Mouse (Mus musculus) kidney, adult 8-10 months (tissue): ENCODE results near the gene Eif6.
"Not testable (repeated sequence)": the region's sequence is repeated elsewhere in the genome, so short reads cannot be mapped to it uniquely, and the experiment has no call there.

ENCODE experiments used
- DNase-seq, 2 experiments: peaks; one replicate each; pipeline ENCODE4 v3.0.0; 2022

Gene Eif6

DNA sequence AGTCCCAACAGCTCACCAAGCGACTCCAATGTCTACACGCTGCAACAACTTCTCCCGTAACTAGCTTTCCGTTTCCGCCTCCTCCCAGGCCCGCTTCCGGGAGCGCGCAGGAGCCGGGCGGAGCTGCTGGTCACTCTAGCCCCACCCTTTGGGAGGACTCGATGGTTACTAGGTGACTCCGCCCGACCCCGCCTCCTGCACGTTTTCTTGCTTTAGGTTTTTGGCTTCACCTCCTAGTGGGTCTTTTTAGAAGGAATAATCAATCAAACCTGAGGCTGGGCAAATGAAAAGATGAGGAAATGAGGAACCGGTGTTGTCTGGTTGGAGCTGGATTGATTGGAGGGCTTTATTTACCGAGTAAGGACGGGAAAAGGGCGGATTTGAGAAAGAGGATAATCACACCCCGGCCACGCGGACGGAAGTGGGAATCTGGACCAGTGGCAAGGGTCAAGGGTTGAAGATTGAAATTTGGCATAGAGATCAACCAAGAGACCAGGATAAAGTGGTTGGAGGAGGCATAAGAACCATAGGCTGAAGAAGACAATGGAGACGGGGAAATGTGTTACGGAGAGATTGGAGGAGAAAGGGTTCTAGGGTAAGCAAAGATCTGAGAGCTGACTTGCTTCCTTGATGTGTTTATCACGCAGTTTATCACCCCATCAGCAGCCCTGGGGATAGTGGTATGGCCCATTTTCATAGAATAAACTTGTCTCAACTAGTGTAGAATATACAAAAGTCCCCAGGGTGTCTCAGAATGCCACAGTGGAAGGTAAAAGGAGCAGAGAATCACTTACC lies at the start of gene Eif6:
TSS of gene Eif6 (minus strand) at position 296 of the 795 bp plus-strand sequence.
- DNase-seq: peak; percentile 89

DNA sequence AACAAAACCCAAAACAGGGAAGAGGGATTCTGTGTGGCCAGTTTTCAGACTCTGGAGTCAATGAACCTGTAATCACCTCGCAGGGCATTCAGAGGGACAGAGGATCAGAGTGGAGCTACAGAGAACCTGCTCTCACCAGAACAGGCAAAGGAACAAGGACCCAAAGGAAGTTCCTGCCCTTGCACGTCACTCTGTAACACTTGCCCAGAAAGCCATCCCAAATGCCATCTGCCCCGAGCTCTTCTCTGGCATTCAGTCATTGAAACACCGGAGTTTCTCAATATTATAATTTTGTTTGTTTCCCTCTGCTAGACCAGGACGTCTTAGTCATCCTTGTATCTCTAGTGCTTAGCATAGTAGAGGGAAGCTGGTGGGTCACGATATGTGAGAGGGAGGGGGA lies 46.9 kb upstream of the Eif6 start:
- DNase-seq: no peak

DNA sequence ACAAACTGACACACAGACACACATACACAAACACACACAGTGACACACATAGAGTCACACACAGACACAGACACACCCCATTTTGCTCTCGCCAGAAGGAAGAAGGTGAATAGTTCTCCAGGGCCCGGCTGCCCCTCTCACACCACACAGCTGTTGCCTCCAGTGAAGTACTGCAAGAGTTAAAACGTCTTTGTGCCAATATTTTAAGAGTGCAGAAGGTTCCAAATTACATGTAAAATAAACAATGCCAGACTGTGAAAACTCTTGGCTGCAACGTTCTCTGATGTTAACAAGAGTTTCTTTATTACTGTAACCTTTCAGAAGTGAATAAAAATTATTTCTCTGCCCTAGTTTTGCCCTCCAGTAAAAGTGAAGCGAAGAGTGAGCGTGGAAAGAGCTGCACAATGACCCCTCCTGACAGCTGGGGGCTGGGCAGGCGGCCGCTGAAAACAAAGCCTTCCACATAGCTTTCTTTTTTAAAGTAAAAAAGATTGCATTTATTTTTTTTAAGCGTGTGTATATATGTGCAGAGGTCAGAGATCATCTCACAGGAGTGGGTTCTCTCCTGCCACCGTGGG lies 46.3 kb upstream of the Eif6 start:
- no peak for DNase-seq

DNA sequence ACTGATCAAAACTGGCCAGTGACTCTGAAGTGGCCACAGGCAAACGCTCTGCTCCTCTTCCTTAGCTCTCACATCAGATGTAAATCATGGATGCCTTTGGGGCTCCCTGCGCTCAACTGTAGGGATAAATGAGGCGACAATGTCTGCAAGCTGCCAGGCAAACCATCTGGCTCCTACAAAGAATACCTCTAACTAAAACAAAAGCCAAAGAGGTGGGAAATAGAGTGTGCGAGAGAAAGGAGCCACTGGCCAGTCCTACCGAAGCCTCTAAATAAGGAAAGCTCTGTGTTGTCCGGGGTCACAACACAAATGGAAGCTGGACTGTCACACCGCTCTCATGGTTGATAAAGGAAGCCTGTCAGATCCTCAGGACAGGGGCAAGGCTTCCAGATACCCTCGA lies 45.8 kb upstream of the Eif6 start:
- DNase-seq: no peak

DNA sequence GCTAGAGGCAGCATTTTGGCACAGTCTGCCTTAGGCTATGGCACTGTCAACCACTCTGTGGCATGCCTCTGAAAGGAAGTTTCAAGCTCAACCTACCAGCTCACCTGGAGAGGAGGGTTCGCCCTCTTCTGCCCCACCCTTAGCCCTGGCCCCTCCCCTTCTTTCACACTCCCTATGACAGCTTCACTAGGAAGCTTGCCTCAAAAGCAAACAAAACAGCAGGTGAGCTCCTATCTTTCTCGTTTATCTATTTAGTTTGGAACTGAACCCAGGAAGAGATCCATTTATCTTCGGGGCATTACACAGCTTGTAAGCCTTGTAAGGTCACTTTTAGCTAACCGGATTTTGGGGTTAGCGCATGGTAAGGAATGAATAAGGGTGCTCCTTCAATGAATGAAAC lies 43.0 kb upstream of the Eif6 start:
- no peak for DNase-seq

DNA sequence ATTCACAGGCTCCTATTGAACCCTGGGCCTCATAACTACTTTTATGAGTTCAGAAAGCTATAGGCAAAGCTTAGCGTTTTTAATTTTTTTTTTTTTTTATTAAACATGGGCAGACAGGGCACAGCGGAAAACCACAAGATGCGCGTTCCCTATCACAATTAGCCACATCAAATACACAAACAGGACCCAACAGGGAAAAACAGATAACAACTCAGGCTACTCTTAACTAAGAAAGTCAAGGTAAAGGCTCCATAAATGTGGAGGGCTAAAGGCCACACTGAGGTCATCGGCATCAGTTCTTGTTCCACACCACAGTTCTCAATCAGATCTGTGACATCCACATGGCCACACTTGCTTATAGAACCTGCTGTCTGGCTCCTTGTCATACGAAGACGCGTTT lies 41.6 kb upstream of the Eif6 start:
- no peak for DNase-seq

DNA sequence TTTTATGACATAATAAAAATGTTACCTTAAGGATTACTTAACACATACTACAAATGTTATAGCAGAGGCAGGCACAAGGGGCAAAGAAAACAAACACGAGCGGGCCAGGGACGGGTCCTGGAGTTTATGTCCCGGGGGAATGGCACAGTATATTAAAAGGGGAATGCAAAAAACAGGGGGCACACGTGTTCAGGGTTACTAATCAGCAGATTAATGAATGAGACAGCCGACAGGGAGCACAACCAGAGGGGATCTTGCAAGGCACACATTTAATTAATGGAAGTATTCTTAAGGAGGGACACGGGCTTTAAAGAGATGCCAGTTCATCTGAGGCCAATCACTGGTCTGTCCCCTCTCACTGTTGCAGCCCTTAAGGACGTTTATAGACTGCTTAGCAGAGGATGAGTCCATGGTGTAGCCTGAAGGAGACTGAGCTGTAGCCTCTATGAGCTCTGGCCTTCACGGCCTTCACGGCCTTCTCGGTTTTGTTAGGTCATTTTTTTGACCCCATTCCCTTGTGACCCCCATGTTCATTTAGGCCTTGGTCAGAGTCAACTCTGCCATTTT lies 36.7 kb upstream of the Eif6 start:
- no peak for DNase-seq

DNA sequence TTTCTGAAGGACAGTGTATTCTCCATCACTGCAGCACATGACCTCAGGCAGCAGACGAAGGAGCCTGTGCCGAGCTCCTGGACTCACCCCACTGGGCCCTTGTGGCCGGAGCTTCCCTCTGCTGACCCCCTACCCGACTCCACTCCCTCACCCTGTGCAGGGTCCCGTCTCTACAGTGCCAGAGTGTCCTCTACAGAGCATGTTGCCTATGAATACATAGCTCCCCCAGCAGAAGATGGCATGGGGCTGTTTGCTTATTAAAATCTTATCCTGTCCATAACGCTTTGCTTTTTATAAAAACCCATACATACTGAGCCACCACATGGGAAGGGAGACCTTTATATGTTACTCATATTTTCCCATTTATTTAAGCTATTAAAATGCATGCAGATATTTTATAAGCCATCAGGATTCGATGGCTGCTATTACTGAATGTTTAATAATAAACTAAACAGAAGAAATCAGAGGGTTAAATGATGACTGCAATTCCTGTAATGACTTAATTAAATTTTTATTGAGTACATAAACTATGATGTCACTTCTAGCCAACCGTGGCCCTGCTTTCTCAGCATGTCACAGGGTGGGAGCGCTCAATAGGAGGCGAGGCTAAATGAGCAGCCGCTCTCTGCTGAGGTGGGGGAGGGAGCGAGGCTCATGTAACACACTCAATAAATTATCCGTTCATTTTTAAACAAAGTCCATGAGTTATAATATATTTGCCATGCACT lies 36.0 kb upstream of the Eif6 start:
- no peak for DNase-seq

DNA sequence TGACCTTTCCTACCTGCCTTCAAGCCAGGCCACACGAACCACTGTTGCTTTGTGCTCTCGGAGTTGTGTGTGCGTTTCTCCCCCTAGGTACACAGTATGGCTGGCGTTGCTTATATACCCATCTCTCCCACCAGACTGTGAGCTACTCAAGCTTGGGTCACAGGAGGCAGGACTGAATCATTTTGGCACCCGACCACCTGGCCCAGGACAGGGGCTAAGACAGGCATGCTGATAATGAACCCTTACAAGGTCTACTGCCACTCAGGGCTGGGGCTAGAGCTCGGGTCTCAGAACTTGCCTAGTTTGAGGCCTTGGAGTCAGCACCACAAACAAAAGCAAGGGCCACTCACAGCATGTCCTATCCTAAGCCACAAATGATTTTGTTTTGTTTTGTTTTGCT lies 34.9 kb upstream of the Eif6 start:
- no peak for DNase-seq

DNA sequence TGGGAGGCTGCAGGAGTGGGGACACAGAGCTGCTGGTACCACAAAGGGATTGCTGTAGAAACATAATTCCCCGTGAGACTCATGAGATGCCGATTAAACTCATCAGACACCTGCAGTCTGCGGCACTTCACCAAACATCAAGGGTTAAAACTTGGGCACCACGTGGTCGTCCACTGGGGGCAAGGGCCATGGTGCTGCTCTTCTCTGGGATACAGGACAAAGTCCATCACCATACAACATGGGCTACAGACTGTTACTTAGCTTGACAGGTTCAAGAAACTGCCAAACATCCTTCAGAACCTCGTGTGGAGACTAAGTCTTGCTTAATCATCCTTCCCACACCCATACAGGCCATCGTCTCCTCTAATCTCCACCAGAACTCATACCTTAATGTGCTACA lies 33.4 kb upstream of the Eif6 start:
- DNase-seq: peak; percentile 45 to 56

DNA sequence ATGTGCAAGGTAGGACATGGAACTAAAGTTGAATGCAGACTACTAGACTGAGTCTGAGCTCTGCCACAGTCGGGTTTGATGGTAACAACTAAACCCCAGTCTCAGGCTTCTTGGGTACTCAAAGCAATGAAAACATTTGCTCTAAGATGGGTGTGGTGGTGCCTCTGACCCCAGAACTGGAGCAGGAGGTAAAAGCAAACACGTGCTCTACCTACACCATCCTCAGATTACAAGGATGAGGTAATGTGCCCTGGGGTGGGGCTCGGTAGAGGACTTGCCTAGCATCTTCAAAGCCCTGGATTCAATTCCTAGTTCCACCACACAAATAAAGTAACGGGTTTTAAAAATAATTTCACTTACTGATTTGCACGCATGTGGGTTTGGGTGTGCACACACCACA lies 25.8 kb upstream of the Eif6 start:
- no peak for DNase-seq

DNA sequence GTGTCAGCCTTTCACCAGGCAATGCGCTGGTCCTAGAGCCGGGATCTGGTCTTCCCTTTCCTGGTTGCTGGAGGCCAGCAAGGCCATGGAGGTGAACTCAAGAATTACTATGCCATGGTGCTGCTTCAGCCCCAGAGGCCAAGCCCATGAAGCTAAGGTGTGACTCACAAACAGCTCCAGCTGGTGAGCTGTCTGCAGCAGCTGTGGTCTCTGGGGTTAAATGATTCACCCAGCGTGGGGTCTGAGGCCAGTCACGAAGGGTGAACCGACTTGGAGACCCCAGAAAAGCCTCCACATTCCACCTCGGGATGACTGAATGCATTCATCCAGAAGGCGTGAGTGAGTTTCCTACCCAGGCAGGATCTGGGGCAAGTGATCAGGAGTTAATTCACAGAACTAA lies 23.4 kb upstream of the Eif6 start:
- DNase-seq: no peak

DNA sequence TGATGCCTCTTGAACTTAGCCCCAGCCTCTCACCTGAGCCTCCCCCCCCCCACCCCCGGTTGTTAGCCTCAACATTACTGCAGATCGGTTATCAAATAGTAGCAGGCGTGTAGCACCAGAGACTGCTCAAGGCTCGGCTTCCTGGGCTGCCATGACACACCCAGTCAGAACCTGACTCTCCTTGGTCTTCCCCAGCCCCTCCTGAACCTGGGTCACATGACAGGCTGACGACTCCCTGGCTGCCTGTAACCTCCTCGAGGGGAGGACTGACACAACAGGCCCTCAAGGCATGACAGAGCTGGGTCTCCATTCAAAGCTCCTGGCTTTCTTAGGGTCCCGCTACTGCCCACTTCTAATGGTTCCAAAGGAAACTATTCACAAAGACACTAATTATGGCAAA lies 22.7 kb upstream of the Eif6 start:
- DNase-seq: no peak

DNA sequence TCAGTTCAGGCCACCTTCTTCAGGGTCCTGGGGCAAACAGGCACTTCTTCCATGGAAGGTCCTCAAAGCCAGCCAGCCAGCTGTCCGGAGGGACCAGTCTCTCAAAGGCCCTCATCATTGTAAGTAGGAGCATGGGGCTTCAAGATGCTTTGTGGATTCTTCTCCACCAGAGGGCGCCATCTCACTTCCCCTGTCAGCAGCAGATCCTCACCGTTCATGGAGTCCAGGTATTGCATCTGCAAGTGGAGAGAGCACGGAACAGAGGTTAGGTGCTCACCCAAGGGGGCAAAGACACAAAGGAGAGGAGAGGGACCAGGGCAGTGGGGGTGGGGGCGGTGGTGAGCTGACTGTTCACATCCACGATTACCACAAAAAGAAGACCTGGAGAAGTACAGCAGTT lies 21.6 kb upstream of the Eif6 start:
- DNase-seq: peak; percentile 65 to 86

DNA sequence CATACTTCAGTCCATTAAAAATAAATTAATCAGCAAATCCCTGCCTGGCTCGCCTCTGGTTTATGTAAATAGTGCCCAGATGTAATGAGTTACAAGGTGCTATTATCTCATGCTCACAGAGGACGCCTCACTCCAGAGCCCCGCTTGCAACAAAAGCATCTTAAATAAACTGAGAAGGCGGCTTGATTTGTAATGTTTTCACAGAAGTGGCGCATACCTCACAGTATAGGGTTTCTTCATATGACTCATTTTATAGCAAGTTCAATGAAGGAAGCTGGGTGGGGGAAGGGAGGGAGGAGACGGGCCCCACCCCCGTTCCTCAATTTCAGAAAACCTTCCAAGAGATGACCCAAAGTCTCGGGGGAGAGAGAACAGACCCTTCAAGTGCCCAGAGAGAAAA lies 20.2 kb upstream of the Eif6 start:
- no peak for DNase-seq

DNA sequence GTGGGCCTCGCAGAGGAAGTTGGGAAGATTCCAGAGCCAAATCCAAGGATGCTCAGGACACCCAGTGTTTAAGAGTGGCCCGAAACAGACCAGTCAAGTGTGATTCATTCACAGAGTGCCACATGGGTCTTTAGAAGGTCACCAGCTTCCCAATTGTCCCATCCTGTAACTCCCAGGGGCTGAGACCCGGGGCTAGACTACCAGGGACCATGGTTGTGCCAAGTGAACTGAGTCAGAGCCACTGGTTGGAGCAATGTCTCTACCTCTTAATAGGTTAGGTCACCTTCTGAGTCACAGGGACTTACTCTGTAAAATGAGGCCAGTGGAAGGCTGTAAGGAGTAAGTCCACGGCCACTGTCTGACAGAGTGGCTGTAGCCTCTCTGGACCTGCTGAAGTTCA lies 12.2 kb upstream of the Eif6 start:
- DNase-seq: no peak

DNA sequence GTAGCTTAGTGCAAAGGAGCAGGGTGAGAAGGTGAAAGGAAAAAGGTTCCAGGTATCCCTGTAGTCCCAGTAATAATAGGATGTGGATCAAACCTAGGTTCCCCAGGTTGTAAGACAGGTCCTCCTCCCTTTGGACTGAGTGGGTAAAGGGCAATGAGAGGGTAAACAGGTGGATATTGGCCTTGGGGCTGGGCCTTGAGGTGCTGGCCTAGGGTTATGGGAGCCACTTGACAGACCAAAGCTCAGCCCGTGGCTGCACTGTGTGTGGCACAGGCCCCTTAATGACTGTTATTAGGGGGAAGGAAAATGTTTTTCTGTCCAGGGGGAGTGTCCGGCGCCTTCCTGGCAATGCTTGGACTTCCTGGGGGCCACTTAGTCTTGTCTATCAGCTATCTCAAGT lies 11.2 kb upstream of the Eif6 start:
- no peak for DNase-seq

DNA sequence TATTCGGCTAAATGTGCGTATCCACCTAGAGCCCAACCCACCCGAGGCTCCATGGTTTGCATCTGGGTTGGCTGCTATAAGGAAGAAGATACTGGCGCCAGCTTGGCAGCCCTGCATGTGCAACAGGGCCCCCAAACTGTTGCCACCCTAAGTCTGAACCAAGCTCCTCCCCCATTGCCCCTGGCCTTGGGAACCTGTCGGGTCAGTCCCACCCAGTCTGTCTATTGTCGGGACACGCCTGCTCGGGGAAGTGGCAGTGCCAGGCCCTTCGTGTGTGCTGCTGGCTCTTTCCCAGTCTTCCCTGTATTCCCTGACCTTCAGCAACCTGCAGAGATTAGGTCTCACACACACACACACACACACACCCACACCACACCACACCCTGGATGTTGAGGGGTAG lies 8.0 kb upstream of the Eif6 start, which contains the start of gene Fam83c:
TSS of gene Fam83c (minus strand) at position 123 of the 400 bp plus-strand sequence.
- DNase-seq: no peak

DNA sequence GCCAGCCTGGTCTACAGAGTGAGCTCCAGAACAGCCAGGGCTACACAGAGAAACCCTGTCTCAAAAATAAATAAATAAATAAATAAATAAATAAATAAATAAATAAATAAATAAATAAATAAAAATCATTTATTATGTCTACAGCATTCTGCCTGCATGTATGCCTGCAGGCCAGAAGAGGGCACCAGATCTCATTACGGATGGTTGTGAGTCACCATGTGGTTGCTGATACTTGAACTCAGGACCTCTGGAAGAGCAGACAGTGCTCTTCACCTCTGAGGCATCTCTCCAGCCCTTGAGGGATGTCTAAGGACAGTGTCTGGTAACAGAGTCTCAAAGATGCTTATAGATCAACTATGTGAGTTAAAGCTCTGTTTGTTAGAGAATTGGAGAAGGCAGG lies 5.4 kb upstream of the Eif6 start:
- DNase-seq: not testable (repeated sequence)

DNA sequence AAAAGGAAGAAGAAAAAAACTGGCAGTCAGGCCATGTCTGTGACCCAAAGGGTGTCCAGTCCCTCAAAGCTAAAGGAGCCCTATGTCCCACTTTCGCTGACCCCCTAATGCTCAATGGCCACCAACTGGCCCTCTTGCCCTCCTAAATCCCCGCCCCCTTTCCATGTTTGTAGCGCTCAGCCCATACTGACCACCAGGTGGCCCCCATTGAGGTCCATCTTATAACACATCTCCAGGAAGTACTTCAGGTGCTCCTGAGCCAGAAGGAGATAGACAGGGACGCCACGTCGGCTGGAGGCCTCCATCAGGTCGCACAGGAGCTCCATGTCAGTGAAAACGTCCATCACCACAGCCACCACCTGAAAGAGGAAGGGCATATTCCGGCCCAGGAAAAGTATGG lies 4.6 kb upstream of the Eif6 start:
- DNase-seq: no peak

DNA sequence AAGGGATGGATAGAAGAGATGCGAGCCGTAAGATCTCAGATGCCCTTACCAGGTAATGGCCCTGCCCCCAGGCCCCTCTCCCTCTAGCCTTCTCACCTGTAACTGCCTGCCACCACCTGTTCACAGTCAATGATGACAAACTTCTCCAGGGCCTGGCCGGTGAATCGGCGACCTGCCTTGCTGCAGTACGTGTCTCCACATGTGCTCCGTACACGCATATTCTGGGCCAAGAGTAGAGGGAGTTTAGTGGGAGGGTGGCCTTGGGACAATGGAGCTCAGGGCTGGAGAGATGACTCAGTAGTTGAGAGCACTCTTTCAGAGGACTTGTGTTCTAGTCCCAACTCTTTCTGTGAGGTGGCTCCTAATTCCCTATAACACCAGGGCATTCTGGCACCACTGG lies 4.1 kb upstream of the Eif6 start:
- DNase-seq: no peak

DNA sequence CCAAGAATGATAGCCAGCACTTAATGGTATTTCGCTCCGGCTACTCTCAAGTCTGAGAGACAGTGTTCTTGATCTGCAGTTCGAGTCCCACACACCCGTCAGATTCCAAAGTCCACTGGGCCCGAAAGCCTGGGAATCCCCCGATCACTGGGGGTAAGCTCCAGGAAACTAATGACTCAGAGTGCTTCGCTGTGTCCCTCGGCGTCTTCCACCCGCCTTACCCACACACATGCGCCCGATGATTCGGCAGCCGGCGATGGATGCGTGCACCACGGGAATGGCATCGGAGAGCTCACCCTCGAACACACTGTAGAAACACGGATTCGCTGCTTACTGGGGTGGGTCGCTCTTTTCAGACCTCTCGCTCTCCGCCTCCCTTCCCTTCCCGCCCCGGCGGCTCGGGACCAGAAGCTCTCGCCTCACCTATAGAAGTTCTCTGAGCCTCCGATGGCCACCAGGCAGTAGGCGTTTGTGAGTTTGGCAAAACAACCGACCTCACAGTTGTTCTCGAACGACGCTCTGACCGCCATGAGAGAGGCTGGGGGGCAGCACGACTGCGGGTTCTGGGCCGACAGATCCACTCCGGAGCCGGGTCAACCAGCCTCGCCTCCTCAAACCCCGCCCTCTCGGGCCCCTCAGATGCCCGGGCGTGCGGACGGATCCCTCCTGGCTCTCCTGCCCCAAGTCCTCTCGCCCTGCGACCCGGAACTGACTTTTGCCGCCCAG lies 658 bp downstream of the Eif6 start:
- DNase-seq: peak in 1 of 2 experiments; percentile 39

DNA sequence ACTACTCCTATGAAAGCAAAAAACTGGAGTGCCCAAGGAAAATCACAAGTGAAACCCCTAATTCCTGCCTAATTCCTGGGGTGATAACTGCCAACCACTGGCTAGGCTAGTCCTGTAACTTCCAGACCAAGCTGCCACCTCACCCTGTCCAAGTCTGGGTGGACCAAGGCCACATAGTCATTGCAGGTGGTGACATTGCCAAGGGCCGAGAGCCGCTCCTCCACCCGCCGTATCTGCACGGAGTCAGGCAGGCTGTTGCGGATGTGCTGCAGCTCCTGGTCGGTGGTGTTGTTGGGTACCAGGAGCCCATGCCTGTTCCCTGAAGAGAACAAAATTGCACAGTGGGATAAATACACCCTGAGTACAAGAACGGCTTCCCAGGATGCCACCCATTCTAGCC lies 3.0 kb downstream of the Eif6 start:
- DNase-seq: no peak
